Mouse (Mus musculus) cerebellum, postnatal 25 days (tissue): ENCODE measurements around the gene Grik3.

Experiments
- DNase-seq, 2 experiments: peaks; one replicate each; pipeline ENCODE4 v3.0.0; 2021; ENCODE audit warnings: mixed read lengths in 2 of 2

The Grik3 gene

GRCm38 (mm10) chr4:125490661-125491504 is at the start of gene Grik3:
Gene Grik3, plus strand, starts transcription at chr4:125490700.
- peak in 1 of 2 experiments; percentile 27 for DNase-seq

DNA sequence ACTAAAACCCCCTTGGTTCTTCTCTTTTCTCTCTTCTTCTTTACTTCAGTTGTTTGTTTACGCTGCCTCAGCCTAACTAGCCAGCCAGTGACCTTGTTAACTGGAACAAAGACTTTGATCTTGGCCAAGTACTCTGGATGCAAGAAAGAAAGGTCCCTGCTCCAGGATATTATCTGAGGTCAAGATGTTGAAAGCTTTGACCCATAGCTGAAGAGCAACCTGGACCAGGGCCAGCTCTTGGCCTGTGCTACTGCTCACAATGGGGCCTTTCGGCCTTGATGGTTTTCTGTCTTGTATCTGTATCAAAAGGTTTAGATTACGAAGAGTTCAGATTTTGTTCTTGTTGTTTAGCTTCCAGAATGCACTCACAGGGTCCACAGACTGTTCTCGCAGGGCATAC is 48.7 kb upstream of the Grik3 start:
- DNase-seq: no peak

GRCm38 (mm10) chr4:125444366-125444765 is 46.1 kb upstream of the Grik3 start:
- DNase-seq: no peak

- no peak for DNase-seq
These were observed 39.7 kb upstream of the Grik3 start for GRCm38 (mm10) chr4:125450602-125451321.

GRCm38 (mm10) chr4:125451821-125452220 is 38.7 kb upstream of the Grik3 start:
- DNase-seq: no peak

GRCm38 (mm10) chr4:125456506-125456905 is 34.0 kb upstream of the Grik3 start:
- DNase-seq: no peak

DNA sequence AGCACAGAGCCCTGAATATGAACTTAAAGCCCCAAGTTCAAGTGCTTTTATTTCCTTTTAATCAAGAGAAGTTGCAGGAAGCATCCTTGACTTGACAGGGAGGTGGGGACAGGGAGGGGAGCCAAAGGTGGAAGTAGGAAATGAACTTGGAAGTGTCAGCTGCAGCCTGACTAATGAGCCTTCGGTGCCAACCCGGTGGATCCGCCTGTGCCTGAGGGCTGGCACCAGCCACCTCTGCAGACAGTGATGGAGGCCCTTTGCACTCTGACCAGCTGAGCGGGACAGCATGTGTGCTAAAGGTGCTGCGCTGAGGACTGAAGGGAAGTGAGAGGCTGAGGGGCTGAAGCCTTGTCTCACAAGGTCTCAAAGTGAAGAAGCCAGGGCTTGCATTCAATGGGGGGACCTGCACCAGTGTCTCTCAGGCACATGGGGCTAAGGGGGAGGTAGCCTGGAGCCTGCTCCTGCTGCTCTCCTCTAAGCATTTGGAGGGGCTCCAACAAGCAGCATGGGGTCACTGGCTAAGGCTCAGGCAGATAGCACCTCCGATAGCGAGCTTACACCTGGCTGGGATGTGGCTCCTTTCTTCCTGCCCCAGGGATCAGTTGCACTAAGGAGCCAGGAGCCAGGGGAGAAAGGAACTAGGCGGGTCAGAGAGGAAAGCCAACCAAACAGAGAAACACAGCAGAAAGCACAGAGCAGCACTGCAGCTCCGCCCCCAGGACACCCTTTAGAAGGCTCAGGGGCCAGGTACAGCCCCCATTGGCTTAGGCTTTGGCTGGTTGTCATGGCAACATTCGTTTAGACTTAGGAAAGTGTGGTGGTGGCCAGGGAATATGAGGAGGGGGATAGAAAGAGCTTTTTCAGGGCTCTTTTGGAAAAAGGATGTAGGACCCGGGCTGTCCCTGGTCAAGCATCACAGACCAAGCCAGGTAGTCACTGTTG is 33.1 kb upstream of the Grik3 start:
- DNase-seq: peak; percentile 22 to 50

GRCm38 (mm10) chr4:125459791-125460190 is 30.7 kb upstream of the Grik3 start:
- DNase-seq: no peak

DNA sequence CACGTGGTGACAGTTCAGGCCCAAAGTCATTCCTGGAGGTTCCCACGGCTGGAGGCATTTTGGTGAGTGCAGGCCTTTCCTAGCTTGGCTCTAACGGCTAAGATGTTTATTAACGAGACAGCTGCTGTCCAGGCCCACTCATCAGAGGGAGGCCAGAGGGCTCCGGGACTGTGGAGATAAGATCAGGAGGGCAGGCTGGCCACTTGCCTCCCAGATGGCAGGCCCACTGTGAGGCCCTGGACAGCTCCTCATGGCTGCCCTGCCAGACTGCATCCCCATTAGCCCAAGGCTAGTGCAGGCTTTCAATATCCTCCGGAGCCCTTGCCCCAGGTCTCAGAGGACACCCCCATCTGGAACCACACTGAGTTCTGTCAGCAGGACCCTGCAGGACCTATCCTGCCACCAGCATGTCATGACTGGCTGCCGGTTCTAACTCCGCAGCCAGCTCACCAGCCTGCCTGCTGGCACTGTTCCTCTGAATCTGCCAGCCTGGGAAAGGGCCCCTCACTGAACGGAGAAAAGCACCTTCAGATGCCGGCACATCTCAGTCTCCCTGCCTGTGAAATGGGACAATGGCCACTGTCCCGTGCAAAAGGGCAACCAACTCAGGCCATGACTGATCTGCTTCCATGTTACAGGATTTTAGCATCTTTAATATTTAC is 20.7 kb upstream of the Grik3 start:
- no peak for DNase-seq

GRCm38 (mm10) chr4:125474903-125475302 is 15.6 kb upstream of the Grik3 start:
- no peak for DNase-seq

- DNase-seq: peak in 1 of 2 experiments; percentile 42
These were observed 12.4 kb upstream of the Grik3 start for GRCm38 (mm10) chr4:125478071-125478470.

DNA sequence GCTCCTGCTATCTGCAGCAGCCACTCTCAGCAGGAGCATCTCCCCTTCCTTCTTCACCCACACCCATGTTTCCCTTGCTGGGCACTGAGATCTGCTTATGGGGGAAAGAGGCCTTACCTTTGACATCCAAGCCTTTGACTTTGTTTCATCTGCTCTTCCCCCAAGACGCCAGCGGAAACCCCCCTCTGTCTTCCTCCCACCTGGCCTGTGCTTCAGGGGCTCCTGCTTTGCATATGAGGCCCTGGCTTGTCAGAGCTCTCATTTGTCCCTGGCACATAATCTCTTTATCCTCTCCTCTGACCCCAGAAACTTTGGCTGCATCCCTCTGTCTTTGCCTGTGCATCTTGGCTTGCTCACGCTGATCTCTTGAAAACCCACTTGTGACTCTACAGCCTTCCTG is 9.2 kb upstream of the Grik3 start:
- DNase-seq: no peak

GRCm38 (mm10) chr4:125484131-125484530 is 6.4 kb upstream of the Grik3 start:
- peak in 1 of 2 experiments; percentile 59 for DNase-seq

DNA sequence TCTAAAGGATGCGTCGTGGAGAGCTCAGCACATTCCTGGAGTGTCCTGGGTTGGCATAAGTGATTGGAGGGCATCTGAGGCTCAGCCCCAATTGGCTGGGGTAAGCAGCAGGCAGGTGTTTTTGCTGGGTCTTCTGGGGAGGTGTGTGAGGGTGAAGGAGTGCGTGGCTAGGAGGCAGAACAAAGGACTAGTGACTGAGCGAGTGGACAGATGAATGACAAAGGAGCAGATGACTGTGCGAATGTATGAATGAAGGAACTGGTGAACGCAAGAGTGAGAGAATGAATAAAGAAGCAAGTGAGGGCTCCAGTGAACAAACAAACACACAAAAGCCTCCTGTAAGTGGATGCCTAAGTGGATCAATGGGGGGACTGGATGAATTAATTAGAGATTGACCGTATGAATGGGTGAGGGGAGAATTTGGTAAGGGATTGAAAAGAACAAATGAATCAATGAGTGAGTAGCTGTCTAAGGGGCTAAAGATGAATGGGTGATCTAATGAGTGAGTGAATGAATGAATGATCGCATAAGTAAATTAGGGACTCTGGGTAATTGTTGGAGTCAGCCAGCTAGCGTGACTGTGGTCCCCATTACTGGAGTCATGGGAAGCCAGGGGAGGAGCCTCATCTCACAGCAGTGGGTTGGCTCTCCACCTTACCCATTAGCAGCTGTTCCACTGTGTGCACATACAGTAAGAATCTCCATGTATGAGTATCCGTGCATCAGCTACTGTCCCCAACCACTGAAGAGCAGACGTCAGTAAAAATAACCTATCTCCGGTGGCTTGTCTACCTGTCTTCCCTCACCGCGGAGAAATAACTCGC is 4.9 kb upstream of the Grik3 start:
- no peak for DNase-seq

DNA sequence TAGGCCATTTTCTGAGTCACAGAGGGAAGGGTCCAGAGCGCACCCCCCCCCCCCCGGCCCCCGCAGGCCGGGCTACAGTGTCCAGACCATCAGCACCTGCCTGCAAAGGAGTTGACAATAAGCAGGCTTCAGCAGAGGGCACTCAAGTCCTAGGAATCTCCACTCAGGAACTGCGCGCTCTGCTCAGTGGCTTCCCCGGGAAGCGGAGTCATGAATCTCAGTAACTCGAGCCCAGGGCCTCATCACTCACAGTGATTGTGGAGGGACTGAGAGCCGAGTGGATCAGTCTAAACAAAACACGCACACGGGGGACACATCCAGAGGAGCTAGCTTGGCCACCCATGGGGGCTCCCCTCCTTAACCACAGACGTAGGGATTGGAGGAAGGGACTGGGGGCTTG is 3.9 kb upstream of the Grik3 start:
- peak in 1 of 2 experiments; percentile 32 for DNase-seq

GRCm38 (mm10) chr4:125487031-125487430 is 3.5 kb upstream of the Grik3 start:
- DNase-seq: no peak

DNA sequence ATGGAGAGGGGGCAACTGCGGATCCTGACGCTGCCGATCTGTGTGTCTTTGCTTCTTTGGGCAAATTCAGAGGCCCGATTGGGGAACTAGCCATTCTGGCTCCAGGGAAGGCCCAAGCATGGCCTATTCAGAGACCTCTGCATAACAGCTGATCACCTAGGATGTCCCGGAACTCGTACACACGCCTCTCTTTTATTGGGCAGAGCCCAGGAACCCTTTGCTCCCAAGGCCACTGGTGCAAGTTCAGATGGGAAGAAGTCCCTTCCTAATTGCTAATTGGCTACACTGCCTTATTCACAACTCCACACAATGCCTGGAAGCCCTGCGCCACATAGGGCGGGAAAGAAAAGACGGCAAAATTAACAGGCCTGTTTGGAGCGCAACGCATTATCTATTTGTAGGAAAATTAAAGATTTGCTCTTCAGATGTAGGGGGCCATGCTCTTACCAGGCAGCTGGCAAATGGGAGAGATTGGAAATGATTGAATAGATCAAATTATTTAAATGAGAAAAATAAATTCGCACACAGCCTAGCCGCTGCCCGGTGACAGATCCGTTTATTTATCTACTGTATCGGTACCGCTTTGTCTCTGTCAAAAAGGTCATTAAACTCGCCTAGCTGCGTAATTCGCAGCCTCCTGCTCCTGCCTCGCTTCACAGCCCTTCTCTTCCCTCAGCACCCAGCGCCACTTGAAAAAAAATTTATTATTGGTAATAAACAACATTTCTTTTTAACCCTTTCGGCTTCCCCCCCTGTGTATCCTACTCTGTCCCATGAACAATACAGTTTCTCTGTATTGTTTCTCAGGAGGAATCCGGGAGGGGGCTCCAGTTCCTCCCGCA is 1.5 kb upstream of the Grik3 start:
- no peak for DNase-seq

- DNase-seq: peak in 1 of 2 experiments; percentile 47
These were observed 454 bp upstream of the Grik3 start for GRCm38 (mm10) chr4:125489901-125490590.

DNA sequence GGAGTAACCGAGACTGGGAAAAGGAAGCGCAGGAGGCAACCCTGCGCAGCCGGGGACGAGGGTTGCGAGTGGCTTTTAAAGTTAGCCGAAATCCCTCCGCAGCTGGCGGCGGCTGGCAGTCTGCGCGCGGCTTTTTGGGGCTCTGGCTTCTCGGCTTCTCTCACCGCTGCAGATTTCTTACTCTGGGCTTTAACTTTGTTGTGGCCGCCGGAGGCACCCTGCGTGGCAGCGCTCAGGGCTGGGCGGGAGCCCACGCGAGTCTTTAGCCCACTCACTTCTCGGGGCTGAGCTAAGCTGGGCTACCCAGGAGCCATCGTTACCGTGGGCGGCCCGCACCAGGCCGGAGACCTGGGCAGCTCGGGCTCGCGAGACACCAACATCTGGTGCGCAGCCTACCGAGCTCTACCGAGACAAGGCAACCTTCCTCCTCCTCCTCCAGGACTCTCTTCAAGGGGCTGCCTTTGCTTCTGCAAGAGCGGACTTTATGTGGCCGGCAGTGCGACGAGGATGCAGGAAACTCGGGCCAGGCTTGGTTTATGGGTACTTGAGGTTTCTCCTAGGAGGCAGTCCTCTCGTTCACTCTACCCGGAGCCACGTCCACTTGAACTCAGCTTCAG is 1.1 kb downstream of the Grik3 start:
- no peak for DNase-seq
